In the genomic region with DNA sequence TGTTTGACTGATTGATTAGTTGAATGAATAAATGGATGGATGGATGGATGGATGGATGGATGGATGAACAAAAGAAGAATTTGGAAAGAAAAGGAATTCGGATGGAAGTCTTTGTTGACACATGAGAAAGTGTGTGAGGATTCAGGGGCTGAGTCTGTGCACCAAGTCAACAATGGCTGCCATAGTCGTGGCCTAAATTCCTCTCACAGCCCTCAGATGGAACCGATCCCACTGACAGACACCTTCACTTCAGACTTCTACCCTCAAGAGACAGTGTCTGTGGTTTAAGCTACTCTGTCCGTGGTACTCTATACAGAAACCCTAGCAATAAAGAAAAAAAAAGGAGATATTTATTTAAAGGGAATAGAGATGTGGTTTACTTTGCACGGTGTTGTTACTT, we compare ENCODE assay signal across 26 mouse cellular contexts. TPM values are rescaled to one million over a fixed set of nuclear protein-coding genes. Genes with fewer than 3 reads are reported as not detected.
DNase-seq lines count a peak whose midpoint lies in the region; ATAC-seq lines count a peak whose summit lies in the region.
"Had no signal": no experiment of that assay in that cellular context is flagged by ENCODE, and none has a peak within 500 bp of the region (broad histone marks: within the 10 kb centered on the region; RNA-seq: fewer than 3 reads in every experiment).

No protein-coding gene starts in this region.

- no peak overlapping the region for H3K4me3 ChIP-seq in hindbrain, embryonic 10.5 days

- WGBS in hindbrain, embryonic 10.5 days = 84% methylated on average over 5 of the region's 5 CpGs

- H3K4me1 ChIP-seq in hindbrain, embryonic 10.5 days (replicated peaks) = no peaks in the 10 kb centered on the region

- DNase-seq in ES-CJ7 (ENCODE audit: low read depth, low spot score) (peak; percentile 55), R1 (ENCODE audit: low read depth, low spot score) (peak; percentile 67), ZHBTc4 (ENCODE audit: low read depth, low spot score) (peak; percentile 82)
- DNase-seq in ovary, postnatal 14 days (ENCODE audit: low spot score) = no peak
- no peak for DNase-seq in hindbrain, embryonic 10.5 days (ENCODE audit: low spot score)
- DNase-seq: adrenal gland, adult 2 months; adrenal gland, adult 8-10 months; adrenal gland, postnatal 10 days; adrenal gland, postnatal 14 days; adrenal gland, postnatal 25 days; adrenal gland, postnatal 36 days; B cell, adult 2 months; cerebellum, adult 11 months; cerebellum, adult 11-12 months; cerebellum, adult 18-20 months; cerebellum, adult 2 months; cerebellum, adult 8-10 months; cerebellum, adult 9-10 months had no signal

- no peak overlapping the region for H3K27ac ChIP-seq in hindbrain, embryonic 10.5 days

- peaks cover 7% of the 10 kb centered on the region; the same call in 1 of the 2 replicates for H3K9me3 ChIP-seq in hindbrain, embryonic 10.5 days

- no peak for ATAC-seq in erythroid progenitor cell, adult 5-6 weeks (replicated peaks; ENCODE audit: low FRiP score, poor library complexity, severe bottlenecking)
- ATAC-seq: activated CD4-positive, CD25-positive, alpha-beta regulatory T cell, adult 4 months; CD4-positive, CD25-positive, alpha-beta regulatory T cell, adult 4 months; Patski had no signal

- no peaks in the 10 kb centered on the region for H3K36me3 ChIP-seq in hindbrain, embryonic 10.5 days
- H3K36me3 ChIP-seq: G1E had no signal

- 0 out of 2 replicates have a peak, but pooled peaks cover 3% of the 10 kb centered on the region for H3K27me3 ChIP-seq in hindbrain, embryonic 10.5 days (ENCODE audit: insufficient read depth, poor library complexity, severe bottlenecking)
- H3K27me3 ChIP-seq: CH12.LX had no signal

RNA-seq across cellular contexts. Expression of a gene that starts 34.8 kb away (rescaled TPM):
- polyA plus RNA-seq in hindbrain, embryonic 10.5 days (2016; fragmentation: Nextera tagmentation; extraction: Ambion mirVana) = 7.6 and 9.3 TPM in 2 replicates
- total RNA-seq in erythroid progenitor cell, adult 5-6 weeks (2015; ENCODE audit: low replicate concordance) = not detected in 2 replicates
- not detected in 2 replicates for total RNA-seq in erythroid progenitor cell, adult 5-6 weeks (2017; ENCODE audit: low replicate concordance)
- total RNA-seq: adrenal gland, adult 18-20 months; adrenal gland, adult 2 months; adrenal gland, postnatal 10 days; adrenal gland, postnatal 14 days; adrenal gland, postnatal 25 days; CH12.LX; MEL had no signal
- polyA plus RNA-seq: activated CD4-positive, CD25-positive, alpha-beta regulatory T cell, adult 4 months; CD4-positive, CD25-positive, alpha-beta regulatory T cell, adult 4 months had no signal

Comparison
In these comparisons a context has a peak if more than half of its experiments do, and no peak if none do; other contexts are left out.
1. DNase-seq: peak in ES-CJ7 (single experiment), R1 (single experiment) and ZHBTc4 (single experiment); none in ovary, postnatal 14 days (single experiment) and hindbrain, embryonic 10.5 days (single experiment).